Mouse (Mus musculus) embryonic fibroblast, embryonic 13.5 days (primary cell): ENCODE results near the gene Ascl2.

Experiments
- CTCF ChIP-seq: IDR thresholded peaks from 2 replicates; pipeline ENCODE4 v1.5.1; 2011; ENCODE audit warnings: mild to moderate bottlenecking, control low read depth, low read length, moderate library complexity, borderline replicate concordance; ENCODE audit not compliant: insufficient read depth
- POLR2A ChIP-seq: IDR thresholded peaks from 2 replicates; pipeline ENCODE4 v1.6.1; 2011; ENCODE audit warnings: low read depth, mild to moderate bottlenecking, control low read depth, low read length, moderate library complexity

DNA sequence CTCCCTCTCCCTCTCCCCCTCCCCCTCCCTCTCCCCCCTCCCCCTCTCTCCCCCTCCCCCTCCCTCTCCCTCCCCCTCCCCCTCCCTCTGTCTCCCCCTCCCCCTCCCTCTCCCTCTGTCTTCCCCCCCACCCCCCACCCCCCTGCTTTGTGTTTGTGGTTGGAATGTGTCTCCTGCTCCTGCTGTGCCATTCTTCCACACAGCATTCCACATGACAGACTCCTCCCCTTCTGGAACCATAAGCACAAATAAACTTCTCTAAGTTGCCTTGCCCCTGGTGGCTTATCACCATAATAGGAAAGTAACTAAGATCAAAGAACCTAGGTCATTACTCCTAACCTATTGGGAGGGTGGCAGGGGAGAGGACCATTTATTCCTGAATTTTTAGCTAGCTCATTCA is 31.4 kb downstream of the Ascl2 start:
- TF ChIP-seq POLR2A = no peak
- TF ChIP-seq CTCF = no peak
